Mouse (Mus musculus): ENCODE data around the gene Fus.

The Fus gene

DNA sequence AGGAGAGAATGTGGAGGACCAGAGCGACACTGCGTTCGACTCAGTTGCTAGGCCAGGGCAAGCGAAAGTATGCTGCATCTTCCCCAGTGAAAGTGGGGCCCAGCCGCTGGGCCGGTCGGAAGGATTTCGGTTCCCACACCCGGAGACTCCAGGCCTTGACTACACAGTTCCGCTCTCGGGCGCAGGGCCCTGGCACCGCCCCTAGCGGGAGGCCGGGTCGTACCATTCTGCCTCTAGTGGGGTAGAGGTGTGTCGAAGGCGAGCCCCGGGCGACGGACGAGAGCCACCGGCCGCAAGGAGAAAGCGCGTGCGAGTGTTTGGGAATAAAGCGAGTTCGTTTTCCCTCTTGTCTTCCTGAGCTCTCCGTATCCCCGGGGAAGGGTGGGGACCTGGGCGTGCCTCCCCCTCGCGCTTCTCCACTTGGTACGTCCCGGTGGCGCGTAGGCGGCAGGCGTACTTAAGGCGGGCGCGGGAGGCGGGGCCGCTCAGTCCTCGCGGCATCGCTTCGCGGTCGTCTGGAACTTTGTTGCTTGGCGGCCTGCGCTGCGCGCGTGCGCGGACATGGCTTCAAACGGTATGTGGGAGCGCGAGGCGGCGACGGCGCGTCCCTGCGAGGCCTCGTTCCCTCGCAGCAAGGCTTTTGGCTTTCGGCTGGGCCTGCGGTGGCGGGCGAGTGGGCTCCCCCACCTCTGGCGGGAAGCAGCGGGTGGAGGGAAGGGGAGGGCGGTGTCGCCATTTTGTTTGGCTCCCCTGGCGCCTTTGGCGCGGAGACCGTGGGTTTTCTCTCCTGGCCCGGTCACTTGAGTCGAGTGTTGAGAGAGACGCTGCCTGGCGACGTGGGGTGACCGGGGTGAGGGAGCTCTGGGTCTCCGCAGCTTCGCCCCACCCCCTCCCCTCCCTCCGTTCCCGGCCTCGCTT, at the start of gene Fus:
Gene Fus (plus strand): TSS at position 454 of the 918 bp plus-strand sequence.
- CTCF ChIA-PET: interaction anchor here (0.6 to 0.7 kb wide), 2 partner anchors 76 to 101 kb away, joined by 6 to 7 read pairs; no protein-coding TSS in a partner anchor

DNA sequence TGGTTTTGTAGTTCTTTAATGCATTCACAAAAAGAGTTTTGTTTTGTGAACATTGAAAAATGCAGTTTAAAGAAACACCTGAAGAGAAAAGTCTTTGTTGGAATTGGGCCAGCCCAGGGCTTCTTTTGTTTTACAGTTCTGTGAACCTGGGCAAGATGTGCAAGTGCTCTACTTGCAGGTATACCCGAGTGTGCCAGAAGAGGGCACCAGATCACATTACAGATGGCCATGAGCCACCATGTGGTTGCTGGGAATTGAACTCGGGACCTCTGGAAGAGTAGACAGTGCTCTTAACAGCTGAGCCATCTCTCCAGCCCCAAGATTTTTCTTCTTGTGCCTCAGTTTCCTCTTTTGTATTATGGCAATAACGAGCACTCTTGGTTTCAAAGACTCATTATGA, 49.1 kb upstream of the Fus start:
- CTCF ChIA-PET: no interaction called here

DNA sequence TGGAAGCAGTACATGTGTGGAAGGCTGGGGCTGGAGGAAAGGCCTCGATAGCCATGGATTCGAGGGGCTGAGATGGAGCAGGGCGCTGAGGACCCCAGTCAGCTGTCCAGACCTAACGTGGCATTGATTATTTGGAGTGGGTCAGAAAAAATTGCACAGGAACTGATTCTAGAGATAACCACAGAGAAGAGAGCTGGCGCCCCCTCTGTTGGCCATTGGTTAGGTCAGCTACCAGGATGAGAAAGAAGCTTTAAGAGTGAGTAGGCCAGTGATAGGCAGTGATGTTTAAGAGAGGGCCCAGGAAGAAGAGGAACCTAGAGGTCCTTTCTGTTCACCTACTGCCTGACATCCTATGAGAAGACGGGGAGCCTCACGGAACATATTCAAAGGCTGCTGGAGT, 48.0 kb upstream of the Fus start:
- CTCF ChIA-PET: interaction anchor here (1.2 kb wide), 1 partner anchor 17 kb away, joined by 6 read pairs; no protein-coding TSS in a partner anchor

DNA sequence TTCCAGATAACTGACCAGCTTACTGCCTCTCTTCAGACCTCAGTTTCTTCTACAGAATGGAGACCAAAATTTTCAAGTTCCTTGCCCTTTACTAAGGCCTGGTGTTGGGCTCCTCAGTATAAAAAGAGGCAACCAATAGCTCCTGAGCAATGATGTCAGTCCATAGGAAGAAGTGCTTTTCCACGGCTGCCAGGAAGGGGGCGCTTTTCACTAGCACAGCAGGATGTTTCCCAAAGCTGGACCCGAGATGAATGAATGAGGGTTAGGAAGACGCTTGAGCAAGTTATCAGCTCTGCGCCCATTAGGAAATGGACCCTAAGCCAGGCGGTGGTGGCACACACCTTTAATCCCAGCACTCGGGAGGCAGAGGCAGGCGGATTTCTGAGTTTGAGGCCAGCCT, 45.7 kb upstream of the Fus start:
- CTCF ChIA-PET: interaction anchor here (1.1 kb wide), 1 partner anchor 178 kb away, joined by 3 read pairs; no protein-coding TSS in a partner anchor

DNA sequence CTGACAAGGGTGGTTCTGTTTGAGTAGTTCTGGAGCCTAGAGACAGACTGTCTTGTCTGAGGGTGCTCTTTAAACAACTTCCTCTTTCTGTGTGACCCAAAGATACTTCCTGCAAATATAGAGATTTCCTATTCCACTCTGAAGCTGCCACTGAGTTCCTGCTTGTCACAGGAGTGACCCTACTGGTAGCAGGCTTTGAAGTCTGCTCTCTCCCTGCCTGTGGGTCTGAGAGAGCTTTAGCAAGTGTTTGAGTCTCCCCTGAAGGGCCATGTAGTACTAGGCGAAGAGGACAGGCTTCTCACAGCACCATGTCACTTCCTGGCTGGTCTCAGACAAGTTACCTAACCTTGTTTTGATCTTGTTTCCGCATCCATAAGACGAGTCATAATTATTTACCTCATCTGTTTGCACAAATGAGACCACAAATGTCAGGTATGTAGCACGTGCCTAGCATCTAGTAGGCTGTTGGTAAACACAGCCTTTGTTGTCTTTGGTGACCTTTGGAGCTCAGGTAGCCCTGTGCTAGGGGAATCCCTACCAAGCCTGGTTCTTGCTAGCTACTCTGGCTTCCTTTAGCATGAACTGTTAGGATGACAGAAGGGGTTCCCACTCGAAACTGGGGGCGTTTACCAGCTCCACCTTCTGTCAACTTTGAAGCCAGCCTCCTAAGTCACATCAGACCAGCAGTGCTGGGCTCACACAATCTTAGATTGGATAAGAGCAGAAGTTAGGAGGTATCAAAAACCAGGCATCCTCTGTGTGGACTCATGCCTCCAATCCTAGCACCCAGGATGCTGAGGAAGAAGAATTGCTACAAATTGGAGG, 44.6 kb upstream of the Fus start:
- CTCF ChIA-PET: interaction anchor here (0.6 to 1.8 kb wide), 3 partner anchors 27 to 179 kb away, joined by 3 to 9 read pairs (median 4); partner anchors contain the start of genes Gm21974 and Vkorc1

DNA sequence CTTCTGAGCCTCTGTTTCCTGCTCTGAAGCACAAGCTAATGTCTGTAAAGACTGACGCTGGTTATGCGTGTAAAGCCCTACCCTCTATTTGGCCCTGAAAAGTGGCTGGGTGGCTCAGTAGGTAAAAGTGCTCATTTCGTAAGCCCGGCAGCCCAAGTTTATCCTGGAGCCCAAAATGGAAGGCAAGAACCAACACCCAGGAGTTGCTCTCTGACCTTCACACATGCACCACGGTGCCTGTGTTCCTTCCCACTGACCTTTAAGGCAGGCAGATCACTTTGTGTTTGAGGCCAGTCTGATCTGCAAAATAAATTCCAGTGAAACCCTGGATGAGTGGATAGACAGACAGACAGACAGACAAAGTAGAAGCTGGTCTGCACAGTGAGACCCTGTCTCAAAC, 43.5 kb upstream of the Fus start:
- CTCF ChIA-PET: interaction anchor here (1.8 kb wide), 1 partner anchor 28 kb away, joined by 9 read pairs; the partner anchor contains the start of genes Gm21974 and Vkorc1

DNA sequence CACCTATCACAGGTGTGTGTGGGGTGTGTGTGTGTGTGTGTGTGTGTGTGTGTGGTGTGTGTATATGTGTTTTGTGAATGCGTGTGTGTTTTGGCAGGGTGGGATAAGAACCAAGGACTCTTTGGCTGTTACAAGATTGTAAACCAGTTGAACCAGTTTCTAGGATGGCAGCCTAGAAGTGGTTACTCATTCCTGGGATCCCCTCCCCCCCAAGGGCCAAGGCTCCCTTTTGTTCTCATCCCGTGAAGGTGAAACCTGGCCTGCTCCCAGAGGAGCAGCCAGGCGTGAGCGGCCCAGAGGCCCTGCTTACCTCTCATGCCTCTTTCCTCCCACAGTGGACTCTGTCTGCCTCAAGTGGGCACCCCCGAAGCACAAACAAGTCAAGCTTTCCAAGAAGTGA, 42.0 kb upstream of the Fus start:
- CTCF ChIA-PET: no interaction called here

DNA sequence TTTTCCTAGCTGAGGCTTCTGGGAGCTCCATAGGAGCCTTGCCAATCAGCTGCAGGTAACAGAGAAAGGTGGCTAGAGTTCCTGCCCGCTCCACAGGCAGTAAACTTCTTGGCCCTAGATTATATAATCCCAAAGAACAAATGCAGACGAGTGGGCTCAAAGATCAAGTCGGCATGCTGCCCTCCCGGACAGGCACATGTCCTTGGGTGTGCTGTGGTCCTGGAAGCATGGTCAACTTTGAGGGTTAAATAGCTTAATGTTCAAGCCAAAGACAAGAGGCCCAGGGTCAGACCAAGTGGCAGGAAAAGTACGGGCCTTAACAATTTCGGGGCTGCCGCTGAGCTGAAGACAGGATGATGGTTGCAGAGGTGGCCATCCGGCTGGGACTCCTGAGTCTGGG, 41.2 kb upstream of the Fus start:
- CTCF ChIA-PET: no interaction called here

DNA sequence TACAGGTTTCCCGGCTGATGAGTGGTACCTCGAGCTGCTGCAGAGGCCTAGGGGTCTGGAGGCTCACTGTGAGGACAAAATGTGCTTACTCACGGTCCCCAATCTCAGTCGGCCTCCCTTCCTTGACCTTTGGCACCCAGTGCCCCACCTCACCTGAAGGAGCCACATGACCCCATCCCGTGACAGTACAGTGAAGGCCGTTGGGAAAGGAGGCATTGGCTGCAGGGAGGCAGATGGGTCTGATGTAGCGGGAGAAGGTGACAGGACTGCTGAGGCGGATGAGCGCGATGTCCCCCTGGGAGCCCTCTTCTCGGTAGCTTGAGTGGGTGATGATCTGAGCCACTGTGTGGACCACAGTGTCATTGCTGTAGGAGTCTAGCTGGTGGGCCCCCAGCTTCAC, 40.4 kb upstream of the Fus start:
- CTCF ChIA-PET: no interaction called here

DNA sequence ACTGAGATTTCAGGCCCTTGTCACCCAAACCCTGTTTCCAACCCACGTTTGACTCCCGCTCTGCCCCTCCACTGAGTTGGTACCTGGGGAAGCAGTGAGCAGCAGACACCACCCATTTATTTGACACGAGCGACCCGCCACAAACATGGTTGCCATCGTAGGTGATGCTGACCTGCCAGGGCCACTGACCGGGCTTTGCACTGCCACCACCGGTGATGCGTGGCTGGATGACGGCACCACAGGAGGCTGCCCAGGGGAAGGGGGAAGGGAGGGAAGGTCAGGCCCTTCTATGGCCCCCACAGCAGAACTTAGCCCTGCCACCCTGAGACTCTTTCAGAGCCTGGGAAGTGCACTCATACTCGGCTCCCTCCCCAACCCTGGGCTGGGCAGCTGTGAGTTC, 39.5 kb upstream of the Fus start:
- CTCF ChIA-PET: no interaction called here

DNA sequence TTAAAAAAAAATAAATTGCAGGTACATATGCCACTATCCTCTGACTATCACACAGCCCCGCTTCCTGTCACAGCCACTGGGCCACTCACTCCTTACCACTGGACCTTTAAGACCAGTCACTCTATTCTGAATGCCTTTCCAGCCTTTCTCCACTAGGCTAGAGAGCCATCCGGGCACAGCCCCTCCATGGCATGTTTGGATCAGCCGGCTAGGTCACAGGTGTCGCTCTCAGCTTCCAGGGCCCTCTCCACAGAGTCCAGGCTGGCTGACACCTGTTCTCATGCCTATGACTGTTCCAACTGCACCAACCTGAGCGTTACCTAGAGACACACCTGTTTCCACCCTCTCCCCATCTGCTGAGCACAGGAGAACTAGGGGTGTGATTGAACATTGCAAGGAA, 38.7 kb upstream of the Fus start:
- CTCF ChIA-PET: no interaction called here

DNA sequence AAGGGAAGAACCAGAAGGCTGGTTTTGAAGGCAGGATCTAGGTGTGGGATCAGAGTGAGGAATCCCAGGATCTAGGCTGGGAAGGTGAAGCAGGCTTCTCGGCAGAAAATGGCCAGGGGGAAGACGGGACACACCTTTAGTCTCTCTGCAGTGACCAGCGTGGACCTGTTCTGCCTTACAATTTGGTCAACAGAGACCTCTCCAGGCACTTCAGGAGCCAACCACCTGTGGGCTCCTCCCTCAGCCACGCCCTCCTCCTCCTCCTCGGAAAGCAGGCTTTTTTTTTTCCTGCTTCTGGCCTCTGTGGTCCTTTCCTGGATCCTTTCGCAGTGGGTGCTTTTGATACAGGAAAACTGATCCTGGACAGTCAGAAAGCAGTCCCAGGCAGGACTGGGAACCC, 37.3 kb upstream of the Fus start, which contains the start of gene Prss8:
Gene Prss8 (minus strand): TSS at position 182 of the 400 bp plus-strand sequence.
- CTCF ChIA-PET: interaction anchor here (0.5 kb wide), 1 partner anchor 66 kb away, joined by 4 read pairs; no protein-coding TSS in a partner anchor

DNA sequence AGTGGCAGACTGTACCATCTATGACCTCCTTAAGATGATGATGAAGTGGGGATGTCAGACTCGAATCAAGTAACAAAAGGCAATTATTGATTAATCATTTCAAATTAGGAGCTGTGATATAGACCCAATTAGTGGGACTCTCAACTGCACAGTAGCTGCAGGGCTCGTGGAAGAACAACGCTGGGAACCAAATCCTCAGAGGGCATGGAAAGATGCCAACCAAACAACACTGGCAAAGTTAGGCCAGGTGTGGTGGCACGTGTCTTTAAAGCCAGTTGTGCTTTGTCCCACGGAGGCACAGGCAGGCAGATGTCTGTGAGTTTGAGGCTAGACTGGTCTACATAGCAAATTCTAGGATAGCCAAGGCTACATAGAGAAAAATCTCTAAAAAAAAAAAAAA, 36.6 kb upstream of the Fus start:
- CTCF ChIA-PET: interaction anchor here (0.5 kb wide), 1 partner anchor 66 kb away, joined by 4 read pairs; no protein-coding TSS in a partner anchor

DNA sequence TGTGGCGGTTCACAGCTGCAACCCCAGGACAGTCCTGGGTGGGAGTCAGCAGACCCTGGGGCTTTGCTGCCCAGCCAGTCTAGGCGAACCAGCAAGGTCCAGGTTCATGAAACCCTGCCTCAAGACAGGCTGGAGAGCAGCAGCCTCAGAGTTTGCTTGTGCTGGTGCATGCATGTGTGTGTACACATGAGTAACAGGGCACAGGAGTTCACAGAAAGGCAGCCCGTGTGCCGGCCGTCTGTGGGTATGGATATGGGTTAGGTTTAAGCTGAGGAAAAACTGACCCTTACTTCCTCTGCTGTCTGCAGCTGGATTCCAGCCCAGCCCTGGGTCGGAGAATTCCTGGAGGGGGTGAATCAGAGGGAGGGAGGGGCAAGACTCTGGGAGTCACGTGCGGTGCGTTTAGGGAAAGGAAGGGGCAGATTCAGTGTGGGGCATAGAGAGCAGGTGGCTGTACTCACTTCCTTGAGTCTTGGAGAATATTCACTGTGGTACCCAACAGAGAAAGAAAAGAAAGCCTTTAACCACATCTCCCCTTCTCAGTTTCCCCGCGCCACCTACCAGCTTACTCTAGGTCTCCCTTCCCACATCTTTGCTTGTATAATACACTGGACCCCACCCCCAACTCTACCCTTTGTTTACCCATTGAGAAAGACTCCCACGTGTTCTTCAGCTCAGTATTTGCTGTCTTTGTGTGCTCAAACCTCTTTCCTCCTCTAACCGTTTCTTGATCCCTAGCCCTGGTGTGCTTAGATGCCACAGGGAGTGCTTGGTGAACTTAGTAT, 35.7 kb upstream of the Fus start:
- CTCF ChIA-PET: no interaction called here

DNA sequence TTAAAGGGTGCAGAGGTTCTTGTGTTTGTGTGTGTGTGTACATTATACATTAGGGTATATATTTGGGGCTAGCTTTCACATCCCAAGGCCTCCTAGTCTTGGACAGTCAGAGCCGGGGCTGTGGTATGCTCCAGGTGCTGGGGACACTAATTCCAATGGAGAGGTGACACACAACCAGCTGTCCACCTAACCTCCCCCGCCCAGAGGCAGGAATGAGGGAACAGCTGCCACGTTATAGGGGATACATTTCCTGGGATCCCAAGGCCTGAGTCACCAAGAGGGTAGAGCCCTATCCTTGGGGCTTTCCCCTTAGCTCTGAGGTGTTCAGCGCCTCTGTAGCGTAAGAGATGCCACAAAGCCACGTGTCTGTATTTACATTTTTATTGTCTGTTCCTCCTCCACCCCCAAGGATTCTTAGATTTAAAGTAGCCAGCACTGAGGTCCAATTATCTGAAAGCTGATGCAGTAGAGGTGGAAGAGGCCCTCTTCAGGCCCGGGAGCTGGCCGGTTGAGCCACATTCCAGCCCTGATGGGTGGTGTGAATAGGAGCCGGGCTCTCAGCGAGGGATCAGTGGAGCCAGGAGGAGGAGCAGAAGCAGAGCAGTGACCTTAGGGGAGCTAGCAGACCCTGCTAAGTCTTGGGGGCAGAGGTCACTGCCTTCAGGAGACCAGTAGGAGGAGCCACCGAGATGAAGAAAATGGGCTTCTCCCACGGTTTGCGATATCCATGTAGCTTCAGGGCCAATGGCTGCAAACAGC, 34.8 kb upstream of the Fus start:
- CTCF ChIA-PET: interaction anchor here (0.5 kb wide), 1 partner anchor 170 kb away, joined by 6 read pairs; no protein-coding TSS in a partner anchor

DNA sequence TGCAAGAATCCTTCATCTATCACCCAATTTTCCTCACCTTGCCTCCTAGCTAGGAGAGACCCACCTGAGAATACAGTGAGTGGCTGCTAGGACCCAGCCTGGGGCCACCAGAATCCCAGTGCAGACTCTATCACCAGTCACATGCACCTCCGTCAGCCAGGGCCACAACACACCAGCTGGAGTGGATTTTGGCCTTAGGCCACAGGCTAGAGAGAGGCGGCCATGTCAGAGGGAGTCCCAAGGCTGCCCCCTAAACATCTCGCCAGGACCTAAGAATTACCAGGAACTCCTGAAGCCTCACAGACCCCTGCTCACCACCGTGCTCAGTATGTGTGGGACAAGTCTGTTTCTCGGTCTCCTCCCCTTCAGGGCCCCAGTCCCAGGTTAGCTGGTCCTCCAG, 33.2 kb upstream of the Fus start:
- CTCF ChIA-PET: no interaction called here

DNA sequence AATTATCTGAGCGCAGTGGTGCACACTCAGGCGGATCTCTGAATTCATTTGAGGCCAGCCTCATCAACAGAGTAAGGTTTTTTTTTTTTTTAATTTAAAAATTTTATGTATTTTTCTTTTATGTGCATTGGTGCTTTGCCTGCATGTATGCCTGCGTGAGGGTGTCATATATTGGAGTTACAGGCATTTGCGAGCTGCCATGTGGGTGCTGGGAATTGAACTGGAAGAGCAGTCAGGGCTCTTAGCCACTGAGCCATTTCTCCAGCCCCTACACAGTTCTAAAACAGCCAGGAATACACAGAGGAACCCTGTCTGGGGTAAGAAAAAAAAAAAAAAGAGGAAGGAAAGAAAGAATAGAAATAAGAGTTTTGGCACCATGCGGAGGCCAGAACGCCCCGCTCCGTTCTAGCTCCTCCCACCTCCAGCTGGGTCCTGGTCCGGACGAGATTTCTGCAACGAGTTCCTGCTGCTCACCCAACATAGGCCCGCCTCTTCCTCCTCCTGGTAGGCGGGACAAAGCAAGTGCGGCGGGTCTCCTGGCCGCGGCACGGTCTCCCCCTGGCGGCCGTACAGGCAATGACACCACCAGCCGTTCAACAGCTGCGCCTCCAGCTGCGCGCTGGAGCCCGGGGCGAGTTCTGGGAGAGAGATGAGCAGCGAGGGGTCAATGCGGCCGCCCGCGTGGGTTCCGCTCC, 32.1 kb upstream of the Fus start:
- CTCF ChIA-PET: no interaction called here

DNA sequence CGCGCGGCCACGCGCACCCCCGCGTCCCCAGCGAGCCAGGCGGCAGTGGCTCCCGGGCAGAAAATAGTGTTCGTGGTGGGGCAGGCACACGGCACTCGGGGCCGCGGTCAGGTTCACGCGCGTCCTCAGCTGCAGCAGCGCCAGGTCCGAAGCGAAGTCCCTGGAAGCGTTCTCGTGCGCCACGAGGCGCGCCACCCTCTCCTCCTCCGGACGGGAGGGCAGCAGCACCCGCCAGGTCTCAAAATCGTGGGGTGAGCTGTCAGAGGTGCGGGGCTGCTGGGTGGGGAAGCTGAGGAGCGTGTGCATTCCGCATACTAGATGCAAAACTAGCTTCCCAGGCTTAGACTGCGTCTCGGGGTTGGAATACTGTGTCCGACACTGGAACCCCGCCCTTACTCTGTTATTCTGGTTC, 31.5 kb upstream of the Fus start:
- CTCF ChIA-PET: interaction anchor here (0.8 to 1.4 kb wide), 2 partner anchors 16 to 104 kb away, joined by 3 to 6 read pairs; no protein-coding TSS in a partner anchor

DNA sequence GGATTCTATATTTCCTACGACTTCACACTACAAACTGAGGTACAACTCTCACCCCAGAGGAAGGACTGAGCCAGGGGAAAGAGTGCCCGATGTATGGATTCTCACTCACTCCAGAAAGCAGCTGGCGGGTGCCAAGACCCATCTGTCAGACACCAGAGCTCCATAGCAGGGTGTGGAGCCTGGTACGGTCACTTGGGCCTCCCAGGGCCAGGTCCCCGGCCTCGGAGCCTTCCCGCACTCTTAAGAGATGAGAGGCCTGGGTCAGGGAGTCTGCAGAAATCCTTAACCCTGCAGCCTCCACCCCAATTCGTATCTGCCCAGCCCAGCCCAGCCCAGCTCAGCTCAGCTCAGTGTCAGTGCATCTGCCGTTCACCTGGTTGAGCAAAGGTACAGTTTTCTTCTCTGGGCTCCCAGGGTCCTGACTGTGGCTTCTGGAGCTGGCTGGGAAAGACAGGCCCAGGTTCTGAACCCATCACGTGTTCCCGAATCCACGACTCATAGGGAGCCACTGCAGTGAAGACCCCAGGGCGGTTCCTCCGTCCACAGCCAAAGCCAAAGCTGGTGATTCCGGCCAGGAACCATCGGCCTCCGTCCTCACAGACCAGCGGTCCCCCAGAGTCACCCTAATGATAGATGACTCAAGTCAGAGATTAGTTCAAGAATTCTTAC, 30.9 kb upstream of the Fus start:
- CTCF ChIA-PET: interaction anchor here (0.8 to 1.4 kb wide), 2 partner anchors 17 to 105 kb away, joined by 3 to 6 read pairs; no protein-coding TSS in a partner anchor
